Mouse (Mus musculus): Measurements from ENCODE around the gene Vmn1r117. TPM values are rescaled to one million over a fixed set of nuclear protein-coding genes. Genes with fewer than 3 reads are reported as not detected.

Vmn1r117 gene
- not detected in 2 replicates for polyA plus RNA-seq (2015; fragmentation: Nextera tagmentation; extraction: Ambion mirVana)

GRCm38 (mm10) chr7:20884021-20884420 is at the start of gene Vmn1r117:
Vmn1r117 (minus strand) TSS chr7:20884121.

DNA sequence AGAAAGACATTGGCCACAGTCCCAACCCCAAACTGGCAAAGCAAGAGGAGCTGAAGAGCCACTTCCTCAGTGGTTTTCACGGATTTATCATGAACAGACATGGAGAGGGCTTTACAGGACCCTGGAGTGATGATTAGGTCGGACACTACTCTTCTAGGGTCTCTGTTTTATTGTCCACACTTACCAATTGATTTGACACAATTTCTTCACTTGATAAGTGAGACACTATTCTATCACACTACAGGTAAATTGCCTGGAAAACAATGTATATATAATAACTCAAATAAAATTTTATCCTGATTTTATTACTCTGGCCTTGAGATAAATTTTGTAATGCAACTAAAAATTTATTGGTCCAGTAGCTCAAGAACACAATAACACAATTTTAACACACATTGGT is 28.3 kb upstream of the Vmn1r117 start, which contains the start of gene Vmn1r118:
Gene Vmn1r118, minus strand, starts transcription at position 101 of the 400 bp plus-strand sequence.

GRCm38 (mm10) chr7:20871956-20872355 is 12.0 kb downstream of the Vmn1r117 start, which contains the start of gene Vmn1r116:
Vmn1r116 (plus strand) TSS chr7:20872256.

DNA sequence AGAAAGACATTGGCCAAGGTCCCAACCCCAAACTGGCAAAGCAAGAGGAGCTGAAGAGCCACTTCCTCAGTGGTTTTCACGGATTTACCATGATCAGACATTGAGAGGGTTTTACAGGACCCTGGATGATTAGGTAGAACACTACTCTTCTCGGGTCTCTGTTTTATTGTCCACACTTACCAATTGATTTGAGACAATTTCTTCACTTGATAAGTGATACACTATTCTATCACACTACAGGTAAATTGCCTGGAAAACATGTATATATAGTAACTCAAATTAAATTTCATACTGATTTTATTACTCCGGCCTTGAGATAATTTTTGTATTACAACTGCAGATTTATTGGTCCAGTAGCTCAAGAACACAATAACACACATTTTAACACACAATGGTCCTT is 39.0 kb downstream of the Vmn1r117 start, which contains the start of gene Vmn1r115:
Gene Vmn1r115, minus strand, starts transcription at position 101 of the 400 bp plus-strand sequence.

Other genes starting within 250 kb of the Vmn1r117 start
- not detected in 2 replicates for gene Vmn1r107, start 215.2 kb downstream of the Vmn1r117 start, polyA plus RNA-seq (2015; fragmentation: Nextera tagmentation; extraction: Ambion mirVana)
- not detected in 2 replicates for gene Vmn1r111, start 180.9 kb downstream of the Vmn1r117 start, polyA plus RNA-seq (2015; fragmentation: Nextera tagmentation; extraction: Ambion mirVana)
- gene Gm10668, start 153.5 kb downstream of the Vmn1r117 start, polyA plus RNA-seq (2015; fragmentation: Nextera tagmentation; extraction: Ambion mirVana), result not detected in 2 replicates
- gene Vmn1r112, start 112.9 kb downstream of the Vmn1r117 start, polyA plus RNA-seq (2015; fragmentation: Nextera tagmentation; extraction: Ambion mirVana), result not detected in 2 replicates
- not detected in 2 replicates for gene Vmn1r113, start 96.8 kb downstream of the Vmn1r117 start, polyA plus RNA-seq (2015; fragmentation: Nextera tagmentation; extraction: Ambion mirVana)
- gene Vmn1r114, start 71.9 kb downstream of the Vmn1r117 start, polyA plus RNA-seq (2015; fragmentation: Nextera tagmentation; extraction: Ambion mirVana), result not detected in 2 replicates
- not detected in 2 replicates for gene Vmn1r115, start 39.1 kb downstream of the Vmn1r117 start, polyA plus RNA-seq (2015; fragmentation: Nextera tagmentation; extraction: Ambion mirVana)
- not detected in 2 replicates for gene Vmn1r116, start 11.9 kb downstream of the Vmn1r117 start, polyA plus RNA-seq (2015; fragmentation: Nextera tagmentation; extraction: Ambion mirVana)
- not detected in 2 replicates for gene Vmn1r118, start 28.2 kb upstream of the Vmn1r117 start, polyA plus RNA-seq (2015; fragmentation: Nextera tagmentation; extraction: Ambion mirVana)
- not detected in 2 replicates for gene Vmn1r119, start 128.3 kb upstream of the Vmn1r117 start, polyA plus RNA-seq (2015; fragmentation: Nextera tagmentation; extraction: Ambion mirVana)
- not detected in 2 replicates for gene Vmn1r120, start 169.7 kb upstream of the Vmn1r117 start, polyA plus RNA-seq (2015; fragmentation: Nextera tagmentation; extraction: Ambion mirVana)
- not detected in 2 replicates for gene Vmn1r121, start 214.4 kb upstream of the Vmn1r117 start, polyA plus RNA-seq (2015; fragmentation: Nextera tagmentation; extraction: Ambion mirVana)

All from urinary bladder, postnatal 0 days (tissue).